ENCODE assay signal across 10 mouse cellular contexts in the genomic region with DNA sequence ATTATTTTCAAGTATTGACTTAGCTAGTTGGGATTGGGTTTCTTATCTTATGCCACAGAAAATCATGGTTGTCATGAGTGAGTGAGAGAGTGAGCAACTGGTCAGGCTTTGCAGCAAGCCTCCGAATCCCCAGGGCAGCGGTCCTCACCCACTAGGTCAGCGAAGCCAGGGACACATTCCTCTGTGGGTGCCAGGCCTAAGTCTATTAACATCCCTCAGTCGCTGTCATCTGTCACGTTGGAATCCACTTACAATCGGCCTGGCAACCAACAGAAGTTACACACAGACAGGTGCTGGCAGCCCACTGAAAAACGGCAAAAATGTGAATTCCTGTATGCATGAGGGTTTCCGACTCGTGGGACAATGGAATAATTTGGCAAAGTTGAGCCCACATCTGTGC. TPM values are rescaled to one million over a fixed set of nuclear protein-coding genes. Genes with fewer than 3 reads are reported as not detected.
DNase-seq lines count a peak whose midpoint lies in the region; ATAC-seq and TF ChIP-seq lines count a peak whose summit lies in the region.
"Had no signal": no experiment of that assay in that cellular context is flagged by ENCODE, and none has a peak within 500 bp of the region (broad histone marks: within the 10 kb centered on the region; RNA-seq: fewer than 3 reads in every experiment).

No protein-coding gene starts in this region.

- H3K9me3 ChIP-seq in embryonic facial prominence, embryonic 12.5 days = no peaks in the 10 kb centered on the region
- H3K9me3 ChIP-seq in limb, embryonic 14.5 days (ENCODE audit: control insufficient read depth, low read length) = no peaks in the 10 kb centered on the region
- H3K9me3 ChIP-seq: G1E had no signal

- DNase-seq in gastrocnemius, adult 2 months = peak; percentile 21
- DNase-seq in gastrocnemius, adult 18-20 months (ENCODE audit: low spot score) = no peak
- no peak for DNase-seq in layer of hippocampus, adult 2 months (ENCODE audit: low spot score in 2 of 2)
- no peak for DNase-seq in layer of hippocampus, adult 9-10 months (ENCODE audit: low spot score)
- DNase-seq in limb, embryonic 14.5 days (ENCODE audit: low spot score) = no peak
- DNase-seq in testis, postnatal 10 days (ENCODE audit: low spot score) = no peak
- no peak for DNase-seq in spleen, adult 12 weeks (ENCODE audit: low spot score)
- DNase-seq: right cerebral cortex, postnatal 4 days had no signal

- H3K4me3 ChIP-seq in gastrocnemius, adult 2 months = no peak overlapping the region
- H3K4me3 ChIP-seq in layer of hippocampus, adult 2 months = no peak overlapping the region
- no peak overlapping the region for H3K4me3 ChIP-seq in embryonic facial prominence, embryonic 12.5 days
- no peak overlapping the region for H3K4me3 ChIP-seq in limb, embryonic 14.5 days (replicated peaks; ENCODE audit: low read length)

- peaks cover 18% of the 10 kb centered on the region; the same call in 1 of the 2 replicates for H3K4me1 ChIP-seq in embryonic facial prominence, embryonic 12.5 days
- 0 out of 2 replicates have a peak, but pooled peaks cover 16% of the 10 kb centered on the region for H3K4me1 ChIP-seq in limb, embryonic 14.5 days (ENCODE audit: control insufficient read depth, insufficient read depth, low read length)

- H3K9ac ChIP-seq in embryonic facial prominence, embryonic 12.5 days = no peak overlapping the region
- H3K9ac ChIP-seq in limb, embryonic 14.5 days (ENCODE audit: low read depth, low read length, severe bottlenecking) = no peak overlapping the region

- 0 out of 2 replicates have a peak, but pooled peaks cover 3% of the 10 kb centered on the region for H3K27me3 ChIP-seq in embryonic facial prominence, embryonic 12.5 days
- no peaks in the 10 kb centered on the region for H3K27me3 ChIP-seq in limb, embryonic 14.5 days (ENCODE audit: control insufficient read depth, insufficient read depth, low read length)

- 84% methylated on average over 9 of the region's 9 CpGs for WGBS in embryonic facial prominence, embryonic 12.5 days
- 83% methylated on average over 9 of the region's 9 CpGs for WGBS in limb, embryonic 14.5 days

- no peaks in the 10 kb centered on the region for H3K36me3 ChIP-seq in embryonic facial prominence, embryonic 12.5 days
- no peaks in the 10 kb centered on the region for H3K36me3 ChIP-seq in limb, embryonic 14.5 days (ENCODE audit: control insufficient read depth, insufficient read depth, low read length)
- H3K36me3 ChIP-seq: G1E had no signal

- ATAC-seq in embryonic facial prominence, embryonic 12.5 days (ENCODE audit: insufficient number of reproducible peaks, insufficient read depth, low FRiP score, low TSS enrichment) = no peak
- no peak for ATAC-seq in limb, embryonic 14.5 days (ENCODE audit: low FRiP score, low read depth)

- TF ChIP-seq POLR2A in limb, embryonic 14.5 days (IDR thresholded peaks at IDR 0.05; ENCODE audit: borderline replicate concordance, extremely low read depth, insufficient read depth, insufficient read length) = no peak

- intact Hi-C loops in gastrocnemius, adult 2 months (cut with DNase I) = no loop called here

- H3K4me2 ChIP-seq in embryonic facial prominence, embryonic 12.5 days (replicated peaks) = no peak overlapping the region
- H3K4me2 ChIP-seq in limb, embryonic 14.5 days (replicated peaks; ENCODE audit: low read depth, low read length, severe bottlenecking) = no peak overlapping the region

- TF ChIP-seq CTCF in gastrocnemius, adult 2 months (IDR thresholded peaks at IDR 0.05) = no peak
- TF ChIP-seq CTCF in layer of hippocampus, adult 2 months (conservative IDR thresholded peaks at IDR 0.05) = no peak

- H3K27ac ChIP-seq in gastrocnemius, adult 2 months = no peak overlapping the region
- H3K27ac ChIP-seq in layer of hippocampus, adult 2 months = peak overlapping the region; percentile 23; the same call in 1 of the 2 replicates
- H3K27ac ChIP-seq in embryonic facial prominence, embryonic 12.5 days = peak overlapping the region; percentile 80
- 0 out of 2 replicates have a peak overlapping the region, but pooled peaks have one; percentile 75 for H3K27ac ChIP-seq in limb, embryonic 14.5 days (replicated peaks; ENCODE audit: low read depth, low read length)

RNA-seq across cellular contexts. Expression of a gene that starts 5.1 kb away (rescaled TPM):
- total RNA-seq in gastrocnemius, adult 2 months (2021) = under 1 TPM; 0.20 to 0.28 TPM
- under 1 TPM in 1 of 2 experiments, not detected in 1; 0.14 TPM for total RNA-seq in gastrocnemius, adult 18-20 months (2021)
- 10 to 100 TPM; 13.5 to 13.7 TPM for total RNA-seq in layer of hippocampus, adult 2 months (2021)
- 73.4 and 75.3 TPM in 2 replicates for polyA plus RNA-seq in embryonic facial prominence, embryonic 12.5 days (2016; fragmentation: Nextera tagmentation; extraction: Ambion mirVana)
- polyA plus RNA-seq in limb, embryonic 14.5 days (2012; rRNA removed) = 59.9 and 66.6 TPM in 2 replicates
- 67.8 and 71.8 TPM in 2 replicates for polyA plus RNA-seq in limb, embryonic 14.5 days (2014; fragmentation: Nextera tagmentation; extraction: Ambion mirVana)

Comparison
In these comparisons a context has a peak if more than half of its experiments do, and no peak if none do; other contexts are left out.
1. RNA of a gene that starts 5.1 kb away (total RNA-seq): 13.5 to 13.7 TPM in layer of hippocampus, adult 2 months; 0.20 to 0.28 TPM in gastrocnemius, adult 2 months and 0.14 TPM in gastrocnemius, adult 18-20 months; every median in the first group is over 10 times any median in the second.